Mouse (Mus musculus): ENCODE results near the gene Alms1. TPM values are rescaled to one million over a fixed set of nuclear protein-coding genes. Genes with fewer than 3 reads are reported as not detected.

The Alms1 gene
- total and polyA plus RNA-seq, 3 experiments: 7.5 to 47.3 (median 8.8) TPM

- Histone ChIP-seq H3K9ac (ENCODE audit: control insufficient read depth, low read depth, low read length, poor library complexity, severe bottlenecking) (no peak overlapping the region), H3K4me3 (ENCODE audit: control insufficient read depth in 1 of 2, insufficient read depth in 1 of 2, low read depth in 2 of 2, low read length in 2 of 2) (no peak overlapping the region), H3K4me1 (ENCODE audit: control insufficient read depth in 1 of 2, insufficient read depth in 2 of 2, low read length in 2 of 2) (peaks cover 11 to 12% of the 10 kb centered on the region in 2 experiments), H3K79me2 (ENCODE audit: control insufficient read depth, insufficient read depth, low read length, poor library complexity) (no peaks in the 10 kb centered on the region), H3K9me3 (replicated peaks; ENCODE audit: insufficient read depth, low read length) (no peaks in the 10 kb centered on the region), H3K27ac (ENCODE audit: control insufficient read depth, low read depth, low read length) (no peak overlapping the region), H3K36me3 (ENCODE audit: control insufficient read depth in 1 of 2, insufficient read depth in 2 of 2, low read length in 2 of 2) (peaks cover 0 to 9% of the 10 kb centered on the region in 2 experiments; a peak in 2 of 4 replicates), H3K27me3 (ENCODE audit: control insufficient read depth in 1 of 2, insufficient read depth in 2 of 2, low read length in 2 of 2) (peaks cover 0 to 2% of the 10 kb centered on the region in 2 experiments; a peak in 2 of 4 replicates)
- DNase-seq (ENCODE audit: low read depth, low spot score): no peak
- TF ChIP-seq ZC3H11A (IDR thresholded peaks at IDR 0.05; ENCODE audit: low read depth, low read length): no peak
- TF ChIP-seq MEF2A (IDR thresholded peaks at IDR 0.05; ENCODE audit: extremely low read depth, insufficient replicate concordance, low read depth, low read length, poor library complexity, severe bottlenecking): no peak
These were observed 5.6 kb upstream of the Alms1 start for GRCm38 (mm10) chr6:85581688-85582087.

GRCm38 (mm10) chr6:85584612-85585011 is 2.7 kb upstream of the Alms1 start:
- H3K9ac ChIP-seq (ENCODE audit: control insufficient read depth, low read depth, low read length, poor library complexity, severe bottlenecking): no peak overlapping the region
- peaks cover 14 to 15% of the 10 kb centered on the region in 2 experiments for H3K4me1 ChIP-seq (ENCODE audit: control insufficient read depth in 1 of 2, insufficient read depth in 2 of 2, low read length in 2 of 2)
- H3K27ac ChIP-seq (ENCODE audit: control insufficient read depth, low read depth, low read length): no peak overlapping the region
- H3K27me3 ChIP-seq (ENCODE audit: control insufficient read depth in 1 of 2, insufficient read depth in 2 of 2, low read length in 2 of 2): no peaks in the 10 kb centered on the region
- no peaks in the 10 kb centered on the region for H3K9me3 ChIP-seq (replicated peaks; ENCODE audit: insufficient read depth, low read length)
- H3K36me3 ChIP-seq (ENCODE audit: control insufficient read depth in 1 of 2, insufficient read depth in 2 of 2, low read length in 2 of 2): peaks cover 0 to 19% of the 10 kb centered on the region in 2 experiments; a peak in 2 of 4 replicates
- no peak for TF ChIP-seq SMC3 (IDR thresholded peaks at IDR 0.05; ENCODE audit: low read depth, low read length)
- 0 out of 2 replicates have a peak, but pooled peaks have one; percentile 20 for TF ChIP-seq MYC (IDR thresholded peaks at IDR 0.05; ENCODE audit: low read depth, low read length)
- peak; percentile 52; the same call in 1 of the 2 replicates for TF ChIP-seq ETS1 (IDR thresholded peaks at IDR 0.05; ENCODE audit: low read depth, low read length)
- peak; percentile 49; the same call in 1 of the 2 replicates for TF ChIP-seq RCOR1 (IDR thresholded peaks at IDR 0.05; ENCODE audit: low read depth, low read length)
- TF ChIP-seq E2F4 (IDR thresholded peaks at IDR 0.05; ENCODE audit: borderline replicate concordance, low read depth, low read length): no peak
- TF ChIP-seq MXI1 (IDR thresholded peaks at IDR 0.05; ENCODE audit: low read depth, low read length): peak; percentile 44; the same call in 1 of the 2 replicates
- peak; percentile 74 for TF ChIP-seq TAL1 (IDR thresholded peaks at IDR 0.05; ENCODE audit: low read length)
- TF ChIP-seq MAX (IDR thresholded peaks at IDR 0.05; ENCODE audit: low read length): peak; percentile 52; the same call in 1 of the 2 replicates
- TF ChIP-seq TCF12 (IDR thresholded peaks at IDR 0.05; ENCODE audit: low read depth, low read length): peak; percentile 86
- TF ChIP-seq SIN3A (IDR thresholded peaks at IDR 0.05; ENCODE audit: low read length): peak; percentile 26; the same call in 1 of the 2 replicates
- TF ChIP-seq EP300 (IDR thresholded peaks at IDR 0.05; ENCODE audit: low read depth in 1 of 2, low read length in 2 of 2): peak; percentile 80 to 91
- no peak for TF ChIP-seq GABPA (IDR thresholded peaks at IDR 0.05; ENCODE audit: low read depth, low read length)
- TF ChIP-seq GATA1 (IDR thresholded peaks at IDR 0.05; ENCODE audit: low read depth, low read length): peak; percentile 80
- TF ChIP-seq ZKSCAN1 (IDR thresholded peaks at IDR 0.05; ENCODE audit: low read depth, low read length): no peak
- DNase-seq (ENCODE audit: low read depth, low spot score): peak; percentile 73
- peaks cover 14% of the 10 kb centered on the region for H3K79me2 ChIP-seq (ENCODE audit: control insufficient read depth, insufficient read depth, low read length, poor library complexity)
- 0 out of 4 replicates have a peak overlapping the region, but pooled peaks of 1 of the 2 experiments have one; percentile 26 for H3K4me3 ChIP-seq (ENCODE audit: control insufficient read depth in 1 of 2, insufficient read depth in 1 of 2, low read depth in 2 of 2, low read length in 2 of 2)
